Mouse (Mus musculus): ENCODE measurements around the gene Agap1. TPM values are rescaled to one million over a fixed set of nuclear protein-coding genes. Genes with fewer than 3 reads are reported as not detected.

Agap1 gene
- 43.1 and 45.4 TPM in 2 replicates for polyA plus RNA-seq (2012; rRNA removed)

DNA sequence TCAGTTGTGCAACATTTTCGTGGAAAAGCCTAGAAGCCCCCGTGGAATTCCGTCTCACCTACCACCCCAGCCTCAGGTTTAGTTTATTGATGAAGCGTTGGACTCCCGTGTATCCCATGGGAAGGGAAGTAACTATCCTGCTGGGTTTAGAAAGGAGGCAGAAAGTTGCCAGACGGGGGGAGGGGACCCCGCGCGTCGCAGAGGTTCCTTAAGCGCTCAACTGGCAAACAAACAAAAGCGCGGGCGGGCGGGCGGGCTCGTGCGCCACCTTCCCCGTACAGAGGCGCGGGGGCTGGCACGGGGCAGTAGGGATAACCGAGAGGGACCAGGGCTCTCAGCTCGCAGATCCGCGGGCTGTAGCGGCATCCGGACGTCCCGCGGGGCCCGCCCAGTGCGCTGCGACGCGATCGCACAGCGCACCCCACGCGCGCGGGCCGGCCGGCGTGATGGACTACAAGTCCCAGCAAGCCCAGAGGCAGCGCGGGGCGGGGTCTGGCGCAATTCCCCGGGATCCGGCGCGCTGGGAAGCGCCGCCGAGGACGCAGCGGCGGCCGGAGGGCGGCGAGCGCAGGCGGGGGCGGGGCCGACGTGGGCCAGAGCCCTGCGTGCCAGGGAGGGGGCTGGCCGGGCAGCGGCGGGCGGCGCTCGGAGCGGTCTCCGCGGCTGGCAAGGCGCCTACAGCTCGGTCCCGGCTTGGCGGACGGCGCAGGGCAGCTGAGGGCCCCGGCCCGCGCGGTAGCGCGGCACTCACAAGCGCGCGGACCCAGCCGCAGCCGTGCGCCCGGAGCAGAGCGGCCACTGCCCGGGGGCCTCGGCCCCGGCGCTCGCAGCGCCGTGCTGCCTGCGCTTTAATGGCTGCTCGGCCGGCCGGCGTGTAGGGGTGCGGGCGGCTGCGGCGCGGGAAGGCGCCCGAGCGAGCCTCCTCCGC is at the start of gene Agap1:
Gene Agap1 (plus strand): TSS at position 611 of the 928 bp plus-strand sequence.
- peak within 1 kb of the TSS; percentile 94 for H3K27ac ChIP-seq (ENCODE audit: insufficient read depth, low read length)
- TF ChIP-seq POLR2A (IDR thresholded peaks at IDR 0.05; ENCODE audit: extremely low read depth, insufficient read depth, low read length) (peak; percentile 41; the same call in 1 of the 2 replicates), CTCF (IDR thresholded peaks at IDR 0.05; ENCODE audit: extremely low read depth, insufficient read depth, low read length) (no peak)
- peaks cover 3% of the 10 kb centered on the region; the same call in 1 of the 2 replicates for H3K4me1 ChIP-seq (ENCODE audit: control insufficient read depth, insufficient read depth, low read length)
- H3K4me3 ChIP-seq (ENCODE audit: insufficient read depth, low read length), result peak within 1 kb of the TSS; percentile 82

DNA sequence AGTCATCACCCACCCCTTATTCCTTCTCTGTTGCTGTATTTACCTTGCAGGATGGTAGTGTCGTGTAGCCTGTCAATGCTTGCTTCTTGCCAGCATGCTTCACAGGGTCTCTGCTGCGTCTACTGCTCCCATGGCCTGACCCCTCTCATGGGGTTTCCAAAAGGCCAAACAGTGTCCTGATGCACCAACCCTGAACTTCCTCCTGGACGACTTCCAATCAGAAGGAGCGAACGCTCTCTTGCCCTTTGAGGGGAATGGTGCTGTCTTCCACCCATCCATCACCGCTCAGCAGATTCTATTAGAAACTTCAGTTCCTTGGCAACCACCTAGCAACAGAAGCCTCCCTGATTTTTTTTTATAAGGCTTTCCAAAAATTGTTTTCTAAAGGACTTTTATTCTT is 48.6 kb upstream of the Agap1 start:
- no peak overlapping the region for H3K4me3 ChIP-seq (ENCODE audit: insufficient read depth, low read length)
- no peak overlapping the region for H3K27ac ChIP-seq (ENCODE audit: insufficient read depth, low read length)
- H3K4me1 ChIP-seq (ENCODE audit: control insufficient read depth, insufficient read depth, low read length), result no peaks in the 10 kb centered on the region
- TF ChIP-seq POLR2A (IDR thresholded peaks at IDR 0.05; ENCODE audit: extremely low read depth, insufficient read depth, low read length) (no peak), CTCF (IDR thresholded peaks at IDR 0.05; ENCODE audit: extremely low read depth, insufficient read depth, low read length) (no peak)

GRCm38 (mm10) chr1:89407986-89408385 is 46.6 kb upstream of the Agap1 start:
- no peak overlapping the region for H3K27ac ChIP-seq (ENCODE audit: insufficient read depth, low read length)
- H3K4me3 ChIP-seq (ENCODE audit: insufficient read depth, low read length), result no peak overlapping the region
- no peak for TF ChIP-seq CTCF (IDR thresholded peaks at IDR 0.05; ENCODE audit: extremely low read depth, insufficient read depth, low read length)
- no peak for TF ChIP-seq POLR2A (IDR thresholded peaks at IDR 0.05; ENCODE audit: extremely low read depth, insufficient read depth, low read length)
- no peaks in the 10 kb centered on the region for H3K4me1 ChIP-seq (ENCODE audit: control insufficient read depth, insufficient read depth, low read length)

- Histone ChIP-seq H3K27ac (ENCODE audit: insufficient read depth, low read length) (no peak overlapping the region), H3K4me1 (ENCODE audit: control insufficient read depth, insufficient read depth, low read length) (peaks cover 5% of the 10 kb centered on the region; the same call in 1 of the 2 replicates), H3K4me3 (ENCODE audit: insufficient read depth, low read length) (no peak overlapping the region)
- TF ChIP-seq POLR2A (IDR thresholded peaks at IDR 0.05; ENCODE audit: extremely low read depth, insufficient read depth, low read length) (no peak), CTCF (IDR thresholded peaks at IDR 0.05; ENCODE audit: extremely low read depth, insufficient read depth, low read length) (no peak)
Measured at GRCm38 (mm10) chr1:89413122-89413521, 41.5 kb upstream of the Agap1 start.

DNA sequence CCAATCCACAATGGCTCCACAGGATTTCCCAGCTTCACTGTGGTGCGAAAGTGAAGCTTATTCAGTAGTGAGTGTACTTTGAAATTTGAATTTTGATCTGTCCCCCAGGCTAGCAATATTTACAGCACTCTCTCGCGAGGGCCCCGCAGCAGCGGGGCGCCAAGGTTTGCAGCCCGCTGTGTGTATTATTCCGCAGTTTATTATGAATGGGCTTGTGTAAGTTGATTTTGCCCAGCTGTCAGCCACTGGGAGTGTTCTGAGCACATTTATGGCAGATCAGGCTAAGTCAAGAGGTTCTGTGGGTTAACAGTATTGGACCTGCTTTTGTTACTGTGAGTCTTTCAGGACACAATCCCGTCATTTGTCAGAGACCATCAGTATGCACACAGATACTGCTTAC is 40.0 kb upstream of the Agap1 start:
- H3K27ac ChIP-seq (ENCODE audit: insufficient read depth, low read length), result no peak overlapping the region
- no peak overlapping the region for H3K4me3 ChIP-seq (ENCODE audit: insufficient read depth, low read length)

GRCm38 (mm10) chr1:89416929-89417328 is 37.7 kb upstream of the Agap1 start:
- Histone ChIP-seq H3K4me1 (ENCODE audit: control insufficient read depth, insufficient read depth, low read length) (peaks cover 5% of the 10 kb centered on the region; the same call in 1 of the 2 replicates), H3K27ac (ENCODE audit: insufficient read depth, low read length) (no peak overlapping the region), H3K4me3 (ENCODE audit: insufficient read depth, low read length) (no peak overlapping the region)
- TF ChIP-seq POLR2A (IDR thresholded peaks at IDR 0.05; ENCODE audit: extremely low read depth, insufficient read depth, low read length) (no peak), CTCF (IDR thresholded peaks at IDR 0.05; ENCODE audit: extremely low read depth, insufficient read depth, low read length) (no peak)

More for the DNA sequence above, 40.0 kb upstream of the Agap1 start:
- TF ChIP-seq CTCF (IDR thresholded peaks at IDR 0.05; ENCODE audit: extremely low read depth, insufficient read depth, low read length) (no peak), POLR2A (IDR thresholded peaks at IDR 0.05; ENCODE audit: extremely low read depth, insufficient read depth, low read length) (no peak)
- peaks cover 5% of the 10 kb centered on the region; the same call in 1 of the 2 replicates for H3K4me1 ChIP-seq (ENCODE audit: control insufficient read depth, insufficient read depth, low read length)

- no peak overlapping the region for H3K27ac ChIP-seq (ENCODE audit: insufficient read depth, low read length)
- no peak overlapping the region for H3K4me3 ChIP-seq (ENCODE audit: insufficient read depth, low read length)
- TF ChIP-seq POLR2A (IDR thresholded peaks at IDR 0.05; ENCODE audit: extremely low read depth, insufficient read depth, low read length), result no peak
- TF ChIP-seq CTCF (IDR thresholded peaks at IDR 0.05; ENCODE audit: extremely low read depth, insufficient read depth, low read length), result no peak
- H3K4me1 ChIP-seq (ENCODE audit: control insufficient read depth, insufficient read depth, low read length), result peaks cover 5% of the 10 kb centered on the region; the same call in 1 of the 2 replicates
Measured at GRCm38 (mm10) chr1:89420642-89421041, 34.0 kb upstream of the Agap1 start.

DNA sequence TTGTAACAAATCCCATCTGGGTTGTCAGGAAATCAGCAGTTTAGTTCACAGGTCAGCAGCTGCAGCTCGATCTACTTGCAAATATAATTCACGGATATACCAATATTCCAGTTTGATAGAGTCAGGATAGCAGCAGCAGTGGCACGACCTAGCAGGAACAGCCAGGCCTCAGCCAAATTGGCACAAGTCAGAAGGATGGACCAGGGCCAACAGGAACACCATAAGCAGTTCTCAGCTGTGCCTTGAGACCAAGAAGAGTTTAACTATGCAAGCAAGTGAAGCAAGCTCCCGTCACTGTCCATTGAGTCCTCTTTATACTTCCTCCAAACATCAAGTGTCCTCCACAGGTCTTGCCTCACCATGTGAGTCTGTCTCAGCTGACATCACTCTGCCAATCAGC is 33.2 kb upstream of the Agap1 start:
- H3K4me1 ChIP-seq (ENCODE audit: control insufficient read depth, insufficient read depth, low read length), result peaks cover 5% of the 10 kb centered on the region; the same call in 1 of the 2 replicates
- TF ChIP-seq CTCF (IDR thresholded peaks at IDR 0.05; ENCODE audit: extremely low read depth, insufficient read depth, low read length), result no peak
- H3K27ac ChIP-seq (ENCODE audit: insufficient read depth, low read length), result no peak overlapping the region
- no peak overlapping the region for H3K4me3 ChIP-seq (ENCODE audit: insufficient read depth, low read length)

GRCm38 (mm10) chr1:89424563-89424962 is 30.0 kb upstream of the Agap1 start:
- Histone ChIP-seq H3K27ac (ENCODE audit: insufficient read depth, low read length) (no peak overlapping the region), H3K4me1 (ENCODE audit: control insufficient read depth, insufficient read depth, low read length) (no peaks in the 10 kb centered on the region), H3K4me3 (ENCODE audit: insufficient read depth, low read length) (no peak overlapping the region)
- TF ChIP-seq POLR2A (IDR thresholded peaks at IDR 0.05; ENCODE audit: extremely low read depth, insufficient read depth, low read length) (no peak), CTCF (IDR thresholded peaks at IDR 0.05; ENCODE audit: extremely low read depth, insufficient read depth, low read length) (no peak)

DNA sequence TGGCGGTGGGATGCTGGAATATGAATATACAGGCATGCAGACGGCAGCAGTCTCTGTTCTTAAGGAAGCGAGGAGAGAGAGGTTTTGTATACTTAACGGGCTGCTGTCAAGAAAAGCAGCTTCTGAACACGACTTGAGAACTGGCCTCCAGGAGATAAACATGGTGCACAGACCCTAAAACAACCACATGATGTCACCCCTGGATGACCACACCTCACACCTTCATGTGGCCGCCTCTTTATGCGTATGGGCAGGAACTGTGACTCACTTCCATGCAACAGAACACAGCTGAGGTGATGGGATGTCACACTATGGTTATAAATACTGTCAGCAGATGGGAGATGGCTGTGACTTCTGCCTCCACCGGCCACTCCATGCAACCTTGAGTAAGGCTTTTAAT is 28.5 kb upstream of the Agap1 start:
- TF ChIP-seq CTCF (IDR thresholded peaks at IDR 0.05; ENCODE audit: extremely low read depth, insufficient read depth, low read length) (no peak), POLR2A (IDR thresholded peaks at IDR 0.05; ENCODE audit: extremely low read depth, insufficient read depth, low read length) (no peak)
- Histone ChIP-seq H3K4me1 (ENCODE audit: control insufficient read depth, insufficient read depth, low read length) (no peaks in the 10 kb centered on the region), H3K27ac (ENCODE audit: insufficient read depth, low read length) (no peak overlapping the region), H3K4me3 (ENCODE audit: insufficient read depth, low read length) (no peak overlapping the region)

Measured in cortical plate, adult 2 months (tissue).